Mouse (Mus musculus) urinary bladder, adult 2 months (tissue): Measurements from ENCODE around the gene Uggt2. TPM values are rescaled to one million over a fixed set of nuclear protein-coding genes. Genes with fewer than 3 reads are reported as not detected.

Experiments used
- polyA plus RNA-seq: library from polyadenylated mRNA; depleted of rRNA; stranded (reverse); fragments of >200 nt; gene quantifications from 2 replicates; pipeline ENCODE4 v1.2.3, GENCODE M21; 2012; rRNA removed

Gene Uggt2
- polyA plus RNA-seq, 1 experiment, result 12.9 TPM

Other genes with a start within 250 kb of the Uggt2 start
- 21.5 and 26.5 TPM in 2 replicates for gene Dzip1, start 174.0 kb downstream of the Uggt2 start, polyA plus RNA-seq
- gene Dnajc3, start 161.5 kb downstream of the Uggt2 start, polyA plus RNA-seq, result 35.5 and 36.1 TPM in 2 replicates
- 0.04 and 0.07 TPM in 2 replicates for gene Hs6st3, start 38.9 kb upstream of the Uggt2 start, polyA plus RNA-seq